Mouse (Mus musculus) left cerebral cortex, adult 6 months (tissue): ENCODE data around the gene Piga. TPM values are rescaled to one million over a fixed set of nuclear protein-coding genes. Genes with fewer than 3 reads are reported as not detected.

ENCODE experiments used
- long read RNA-seq, 2 experiments: library from polyadenylated mRNA; unstranded; transcript quantifications; one replicate each; pipeline ENCODE4 v2.0.0; 2019 to 2020
- polyA plus RNA-seq: library from polyadenylated mRNA; unstranded; fragments of <200 nt; fragmentation: Nextera tagmentation; gene quantifications from 2 replicates; pipeline ENCODE4 v1.2.3, GENCODE M21; 2021

Gene Piga
- polyA plus RNA-seq, result 1.4 and 2.2 TPM in 2 replicates
- long read RNA-seq, experiment 1, transcript Piga-201 (6 exons, 3,594 nt), result major isoform, 12 of 28 reads
- long read RNA-seq, experiment 1, transcript Piga-203 (6 exons, 3,212 nt), result minor isoform, 5 of 28 reads
- long read RNA-seq, experiment 1, partial matches to known transcripts, result 3 of 28 reads
- long read RNA-seq, experiment 1, other reads (novel, unspliced or antisense), result 5 of 28 reads
- long read RNA-seq, experiment 2, partial matches to known transcripts, result 2 of 4 reads
- long read RNA-seq, experiment 2, other reads (novel, unspliced or antisense), result 0 of 4 reads

DNA sequence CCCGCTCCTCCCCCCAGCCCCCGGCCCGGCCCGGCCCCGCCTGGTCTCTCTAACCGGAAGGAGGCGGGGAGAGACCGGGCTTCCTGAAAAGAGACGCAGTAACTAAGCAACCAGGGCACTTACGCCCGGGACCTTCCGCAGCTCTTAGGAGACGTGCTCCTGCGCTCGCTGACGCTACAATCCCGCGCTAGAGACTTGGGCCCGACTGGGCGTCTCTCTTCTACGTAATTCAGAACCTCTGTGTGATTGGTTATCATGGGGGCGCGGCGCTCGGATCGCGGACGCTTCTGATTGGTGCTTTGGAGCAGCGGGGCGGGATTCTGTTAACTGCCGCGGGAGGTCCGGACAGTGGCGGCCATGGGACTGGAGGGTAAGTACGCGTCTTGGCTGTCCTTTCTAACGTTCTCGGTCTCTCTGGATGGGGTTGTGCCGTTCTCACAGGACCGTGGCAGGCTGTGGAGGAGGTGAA lies at the start of gene Piga:
TSS of gene Piga (plus strand) at position 317 of the 469 bp plus-strand sequence.

DNA sequence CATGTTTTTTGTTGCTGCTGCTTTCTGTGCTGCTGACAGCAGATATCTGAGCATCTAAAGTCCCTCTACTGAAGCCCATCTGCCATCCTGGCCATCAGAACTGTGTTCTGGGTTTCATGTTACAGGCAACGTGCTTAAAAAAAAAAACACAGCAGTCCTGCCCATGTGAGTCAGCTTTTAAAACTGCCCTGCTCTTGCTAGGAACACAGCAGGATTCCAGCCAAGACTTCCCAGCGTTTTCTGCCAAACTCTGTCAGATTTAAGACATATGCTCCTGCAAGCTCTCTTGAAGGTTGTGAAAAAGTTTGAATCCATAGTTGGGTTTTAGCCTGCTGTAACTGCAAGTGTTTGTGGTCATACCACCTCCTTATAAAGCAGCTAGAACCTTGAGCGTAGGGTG lies 46.5 kb upstream of the Piga start, which contains the start of gene Vegfd:
TSS of gene Vegfd (plus strand) at position 298 of the 400 bp plus-strand sequence.

DNA sequence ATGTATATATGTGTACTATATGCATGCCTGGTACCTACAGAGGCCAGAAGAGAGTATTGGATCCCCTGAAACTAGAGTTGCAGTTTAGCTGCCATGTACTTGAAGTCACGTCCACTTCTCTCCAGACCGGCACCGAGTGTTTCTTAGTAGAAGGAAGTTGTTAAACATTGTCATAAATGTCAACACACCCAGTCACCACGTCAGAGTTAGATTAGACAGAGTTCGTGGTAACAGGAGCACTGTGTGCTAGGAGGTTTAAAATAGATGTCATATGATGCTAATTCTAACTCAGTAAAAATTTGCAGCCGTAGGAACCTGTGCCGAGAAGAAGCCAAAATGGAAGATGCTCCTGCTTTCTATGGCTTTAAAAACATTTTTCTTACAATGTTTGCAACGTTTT lies 17.1 kb downstream of the Piga start, which contains the start of gene Asb11:
TSS of gene Asb11 (plus strand) at position 286 of the 400 bp plus-strand sequence.

Other genes with a start within 250 kb of the Piga start
- gene Bmx, start 161.6 kb upstream of the Piga start, polyA plus RNA-seq, result 0.48 and 0.53 TPM in 2 replicates
- 11.5 and 14.8 TPM in 2 replicates for gene Pir, start 150.4 kb upstream of the Piga start, polyA plus RNA-seq
- gene Vegfd, start 46.4 kb upstream of the Piga start, polyA plus RNA-seq, result 0.94 and 1.0 TPM in 2 replicates
- gene Asb11, start 17.2 kb downstream of the Piga start, polyA plus RNA-seq, result 4.5 and 6.1 TPM in 2 replicates
- gene Asb9, start 86.5 kb downstream of the Piga start, polyA plus RNA-seq, result not detected in 2 replicates